Mouse (Mus musculus) Patski (cell line): ENCODE results near the gene Gm21974. TPM values are rescaled to one million over a fixed set of nuclear protein-coding genes. Genes with fewer than 3 reads are reported as not detected.
"Not testable (repeated sequence)": the region's sequence is repeated elsewhere in the genome, so short reads cannot be mapped to it uniquely, and the experiment has no call there.

ENCODE experiments used
- ATAC-seq: fragments of 100-300 bp; one replicate; pipeline ENCODE4 v1.8.0; 2021
- CTCF ChIA-PET: fragments of 350-600 bp; sonication (Branson Sonifier 250); formaldehyde crosslinking; loops from one replicate; lab custom pipeline; 2022; ENCODE audit warnings: inconsistent platforms; lab: Charles Lee
- POLR2A ChIA-PET: fragments of 350-600 bp; sonication (Branson Sonifier 250); formaldehyde crosslinking; loops from one replicate; lab custom pipeline; 2022; ENCODE audit warnings: antibody characterized with exemption, inconsistent platforms; lab: Charles Lee
- DNase-seq: peaks from one replicate; pipeline ENCODE4 v3.0.0-alpha.2; 2011; ENCODE audit warnings: low read depth, low spot score
- H3K27me3 ChIP-seq: fragments of 371-371 bp; one replicate; pipeline ENCODE4 v1.5.1; 2021
- CTCF ChIP-seq: fragments of 100-300 bp; IDR thresholded peaks from one replicate; pipeline ENCODE4 v1.5.1; 2021
- in situ Hi-C: fragments of 300-500 bp; cut with MboI; formaldehyde crosslinking; loops from 3 replicates; pipeline ENCODE4 v1.11.1; 2018; ENCODE audit warnings: low pct_unique_long_range_greater_than_20kb, mixed read lengths
- polyA plus RNA-seq: library from polyadenylated mRNA; unstranded; gene quantifications from one replicate; pipeline ENCODE4 v1.2.3, GENCODE M21; 2021

Gene Gm21974
- polyA plus RNA-seq, 1 experiment from 2014 or later = not detected

DNA sequence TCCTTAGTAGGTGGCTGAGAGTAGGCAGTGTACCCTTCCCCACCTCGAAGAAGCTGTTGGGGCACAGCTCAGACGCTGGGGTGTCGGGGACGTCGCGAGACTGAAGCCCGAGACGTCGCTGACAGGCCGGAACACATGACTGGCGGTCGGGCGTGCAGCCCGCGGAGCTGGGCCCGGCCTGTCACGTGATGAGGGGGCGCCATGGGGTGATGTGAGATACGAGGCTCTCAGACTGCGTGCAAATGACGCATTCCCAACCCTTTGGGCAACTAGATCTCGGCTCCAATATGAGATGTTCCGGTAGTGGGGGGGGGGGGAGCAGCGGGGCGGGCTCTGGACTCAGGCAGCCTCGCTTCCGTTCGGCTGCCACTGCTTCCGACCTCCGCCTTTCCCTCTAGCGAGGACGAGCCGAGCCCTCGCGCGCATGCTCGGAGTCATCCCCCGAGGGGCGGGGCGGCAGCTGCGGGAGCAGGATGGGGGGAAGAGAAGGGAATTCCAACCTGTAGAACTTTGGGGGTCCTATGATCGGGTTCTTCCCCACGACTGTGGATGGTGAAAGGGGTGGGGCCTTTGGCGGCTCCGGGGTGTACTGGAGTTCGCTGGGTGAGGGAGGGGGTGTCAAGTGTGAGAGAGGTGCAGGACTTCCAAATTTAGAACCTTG lies 53.8 kb downstream of the Gm21974 start:
- CTCF ChIA-PET = interaction anchor here (2.0 kb wide), 1 partner anchor 8 kb away, joined by 6 read pairs; no protein-coding TSS in a partner anchor
- ATAC-seq (peak; percentile 70), DNase-seq (peak; percentile 66)
- no peak for TF ChIP-seq CTCF
- in situ Hi-C loops = no loop called here
- no peaks in the 10 kb centered on the region for H3K27me3 ChIP-seq
- POLR2A ChIA-PET = interaction anchor here (0.7 to 1.8 kb wide), 4 partner anchors 33 to 91 kb away, joined by 3 to 5 read pairs (median 4); partner anchors contain the start of gene Setd1a

DNA sequence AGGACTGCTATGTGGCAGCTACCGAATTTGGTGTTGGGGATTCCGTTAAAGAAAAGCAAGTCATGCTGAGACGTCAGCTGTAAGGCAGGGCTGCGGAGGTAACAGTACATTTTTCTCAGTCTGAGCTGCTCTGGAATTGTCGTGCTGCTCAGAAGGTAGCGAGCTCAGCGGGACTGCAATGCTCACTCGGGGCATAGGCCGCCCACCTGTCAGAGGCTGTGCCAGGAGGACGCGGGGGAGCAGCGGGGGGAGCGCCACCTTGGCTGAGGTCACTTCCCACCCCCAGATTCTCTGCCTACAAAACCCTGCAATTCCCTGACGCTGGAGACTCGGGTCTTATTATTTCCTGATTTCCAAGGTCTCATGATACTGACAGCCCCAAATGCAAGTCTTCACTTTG lies 54.4 kb downstream of the Gm21974 start:
- POLR2A ChIA-PET = interaction anchor here (0.7 to 1.8 kb wide), 5 partner anchors 9 to 92 kb away, joined by 3 to 5 read pairs (median 3); partner anchors contain the start of gene Setd1a
- no peak for DNase-seq
- H3K27me3 ChIP-seq = no peaks in the 10 kb centered on the region
- peak; percentile 13 for ATAC-seq
- CTCF ChIA-PET = interaction anchor here (2.0 kb wide), 1 partner anchor 9 kb away, joined by 6 read pairs; no protein-coding TSS in a partner anchor
- in situ Hi-C loops = no loop called here
- TF ChIP-seq CTCF = no peak

DNA sequence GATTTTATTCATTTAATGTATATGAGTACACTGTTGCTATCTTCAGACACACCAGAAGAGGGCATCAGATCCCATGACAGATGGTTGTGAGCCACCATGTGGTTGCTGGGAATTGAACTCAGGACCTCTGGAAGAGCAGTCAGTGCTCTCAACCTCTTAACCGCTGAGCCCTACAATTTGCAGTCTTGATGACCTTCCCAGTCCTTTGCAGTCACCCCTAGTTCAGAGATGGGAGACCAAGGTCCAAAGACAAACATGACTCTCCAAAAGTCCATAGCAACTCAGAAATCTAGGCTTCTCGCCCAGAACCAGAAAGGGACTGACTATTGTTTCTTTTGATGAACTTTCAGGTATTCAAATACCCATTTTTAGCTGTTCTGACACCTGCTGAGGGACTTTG lies 55.2 kb downstream of the Gm21974 start:
- ChIA-PET POLR2A (interaction anchor here (0.9 to 1.8 kb wide), 2 partner anchors 10 to 63 kb away, joined by 3 to 5 read pairs; partner anchors contain the start of gene Setd1a), CTCF (interaction anchor here (2.0 kb wide), 1 partner anchor 10 kb away, joined by 6 read pairs; no protein-coding TSS in a partner anchor)
- H3K27me3 ChIP-seq, in situ Hi-C loops, ATAC-seq, DNase-seq: not testable (repeated sequence)

DNA sequence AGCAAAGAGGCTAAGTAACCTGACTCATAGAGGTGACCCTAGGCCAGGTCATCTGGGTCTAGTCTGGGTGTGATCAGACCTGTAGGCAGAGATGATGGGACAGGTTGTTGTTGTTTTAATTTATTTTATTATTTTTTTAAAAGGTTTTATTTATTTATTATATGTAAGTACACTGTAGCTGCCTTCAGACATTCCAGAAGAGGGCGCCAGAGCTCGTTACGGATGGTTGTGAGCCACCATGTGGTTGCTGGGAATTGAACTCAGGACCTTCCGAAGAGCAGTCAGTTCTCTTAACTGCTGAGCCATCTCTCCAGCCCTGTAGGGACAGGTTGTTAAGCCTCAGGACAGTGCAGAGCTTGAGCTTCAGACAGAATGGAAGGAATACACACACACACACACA lies 57.4 kb downstream of the Gm21974 start:
- CTCF ChIA-PET, in situ Hi-C loops, DNase-seq, POLR2A ChIA-PET, H3K27me3 ChIP-seq, ATAC-seq: not testable (repeated sequence)

DNA sequence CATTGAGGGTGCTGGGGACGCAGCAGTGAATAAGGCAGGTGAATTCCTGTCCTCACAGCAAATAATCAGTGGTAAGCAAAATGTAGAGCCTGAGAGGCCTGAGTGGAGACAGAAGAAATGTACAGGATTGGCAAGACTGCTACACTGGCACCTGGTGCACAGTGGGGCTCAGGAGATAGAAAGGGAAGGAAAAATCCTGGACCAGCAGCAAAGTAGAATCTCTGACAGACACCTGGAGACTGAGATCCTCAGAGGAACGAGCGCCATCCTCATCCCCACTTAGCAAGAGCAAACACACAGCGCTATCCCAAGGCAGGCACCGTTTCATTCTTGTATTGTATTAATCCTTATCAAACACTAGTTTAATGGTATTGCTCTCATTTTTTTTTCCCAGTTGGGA lies 57.8 kb downstream of the Gm21974 start:
- ATAC-seq (no peak), DNase-seq (no peak)
- in situ Hi-C loops = no loop called here
- TF ChIP-seq CTCF = no peak
- CTCF ChIA-PET = no interaction called here
- H3K27me3 ChIP-seq = no peaks in the 10 kb centered on the region
- POLR2A ChIA-PET = no interaction called here

Other genes starting within 250 kb of the Gm21974 start
- 53.6 TPM for gene Bcl7c, start 186.5 kb downstream of the Gm21974 start, polyA plus RNA-seq
- gene Ctf1, start 182.7 kb downstream of the Gm21974 start, polyA plus RNA-seq = 10.8 TPM
- 0.09 TPM for gene Ctf2, start 163.3 kb downstream of the Gm21974 start, polyA plus RNA-seq
- gene Fbxl19, start 150.9 kb downstream of the Gm21974 start, polyA plus RNA-seq = 38.6 TPM
- 25.8 TPM for gene Orai3, start 125.6 kb downstream of the Gm21974 start, polyA plus RNA-seq
- 30.0 TPM for gene Setd1a, start 118.8 kb downstream of the Gm21974 start, polyA plus RNA-seq
- 4.5 TPM for gene Gm49388, start 109.8 kb downstream of the Gm21974 start, polyA plus RNA-seq
- gene Hsd3b7, start 94.8 kb downstream of the Gm21974 start, polyA plus RNA-seq = 30.1 TPM
- gene Stx4a, start 71.2 kb downstream of the Gm21974 start, polyA plus RNA-seq = 133 TPM
- gene Stx1b, start 70.9 kb downstream of the Gm21974 start, polyA plus RNA-seq = 0.23 TPM
- 22.3 TPM for gene Zfp646, start 19.2 kb downstream of the Gm21974 start, polyA plus RNA-seq
- gene Zfp668, start 18.6 kb downstream of the Gm21974 start, polyA plus RNA-seq = 8.9 TPM
- gene Prss53, start 4.5 kb downstream of the Gm21974 start, polyA plus RNA-seq = 0.45 TPM
- 77.0 TPM for gene Vkorc1, start 163 bp upstream of the Gm21974 start, polyA plus RNA-seq
- gene Bckdk, start 8.6 kb upstream of the Gm21974 start, polyA plus RNA-seq = 75.7 TPM
- 22.1 TPM for gene Kat8, start 17.1 kb upstream of the Gm21974 start, polyA plus RNA-seq
- 0.05 TPM for gene Prss8, start 34.6 kb upstream of the Gm21974 start, polyA plus RNA-seq
- gene Prss36, start 51.3 kb upstream of the Gm21974 start, polyA plus RNA-seq = 6.8 TPM
- 469 TPM for gene Fus, start 72.0 kb upstream of the Gm21974 start, polyA plus RNA-seq
- gene Pycard, start 98.4 kb upstream of the Gm21974 start, polyA plus RNA-seq = 0.10 TPM
- 0.17 TPM for gene Trim72, start 108.5 kb upstream of the Gm21974 start, polyA plus RNA-seq
- gene Itgam, start 167.2 kb upstream of the Gm21974 start, polyA plus RNA-seq = not detected
- not detected for gene Gm49368, start 167.2 kb upstream of the Gm21974 start, polyA plus RNA-seq
- 0.01 TPM for gene Itgax, start 234.1 kb upstream of the Gm21974 start, polyA plus RNA-seq